Mouse (Mus musculus) T-helper 17 cell (primary cell): ENCODE measurements at regions not wholly inside any gene's neighbourhood (a gene's known extent, or its start where the extent isn't known, plus 50 kb on each side); places are given as distances from the start of the nearest gene placed in this dataset.

ENCODE experiments used
- in situ Hi-C, 2 experiments: fragments of 300-600 bp; cut with MboI, MseI; formaldehyde crosslinking; loops; 1 replicate in 1 of 2; 2 replicates in 1 of 2; pipeline ENCODE4 v1.15.1; 2025; ENCODE audit warnings: high pct_unique_total_duplicates in 2 of 2

DNA sequence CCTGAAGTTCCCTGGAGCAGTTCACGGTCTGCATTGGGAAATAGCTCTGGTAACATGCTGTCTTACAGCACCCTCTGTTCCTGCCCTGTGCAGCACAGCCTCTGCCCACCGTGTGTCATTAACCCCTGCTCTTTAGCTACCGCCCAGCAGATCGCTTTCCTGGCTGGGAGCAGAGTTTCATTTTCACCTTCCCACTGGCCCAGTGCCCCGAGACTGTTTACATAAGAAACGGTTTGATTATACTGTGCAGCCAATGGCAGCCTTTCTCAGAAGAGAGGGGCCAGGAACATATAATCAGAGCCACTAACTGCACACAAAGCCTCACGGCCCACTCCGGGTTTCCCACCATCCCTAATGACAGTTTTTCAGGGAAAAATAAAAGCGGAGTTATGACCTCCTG lies 108.3 kb upstream of the Ptpn1 start:
- in situ Hi-C loops, result no loop called here

DNA sequence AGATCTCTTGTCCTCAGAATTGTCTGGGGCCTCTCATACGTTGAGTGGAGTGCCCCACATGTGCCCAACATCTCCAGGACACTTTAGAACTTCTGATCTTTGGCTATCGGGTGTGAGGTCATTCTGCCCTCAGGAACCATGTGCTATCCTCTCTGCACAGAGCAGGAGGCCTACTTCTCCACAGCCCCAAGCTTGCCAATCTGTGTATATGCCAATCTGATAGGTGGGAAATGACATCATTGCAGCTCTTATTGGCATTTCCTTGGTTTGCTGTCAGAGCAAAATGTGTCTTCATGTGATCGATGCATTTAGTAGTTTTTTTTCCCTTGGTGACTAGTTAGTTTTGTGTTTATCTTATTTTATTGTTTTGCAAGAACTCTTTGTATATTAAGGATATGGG lies 108.8 kb upstream of the Ptpn1 start:
- in situ Hi-C loops, result no loop called here

GRCm38 (mm10) chr2:167821186-167821585 lies 110.7 kb upstream of the Ptpn1 start:
- in situ Hi-C loops, result no loop called here

- in situ Hi-C loops, result no loop called here
Measured at GRCm38 (mm10) chr2:167818799-167819198, 113.1 kb upstream of the Ptpn1 start.

DNA sequence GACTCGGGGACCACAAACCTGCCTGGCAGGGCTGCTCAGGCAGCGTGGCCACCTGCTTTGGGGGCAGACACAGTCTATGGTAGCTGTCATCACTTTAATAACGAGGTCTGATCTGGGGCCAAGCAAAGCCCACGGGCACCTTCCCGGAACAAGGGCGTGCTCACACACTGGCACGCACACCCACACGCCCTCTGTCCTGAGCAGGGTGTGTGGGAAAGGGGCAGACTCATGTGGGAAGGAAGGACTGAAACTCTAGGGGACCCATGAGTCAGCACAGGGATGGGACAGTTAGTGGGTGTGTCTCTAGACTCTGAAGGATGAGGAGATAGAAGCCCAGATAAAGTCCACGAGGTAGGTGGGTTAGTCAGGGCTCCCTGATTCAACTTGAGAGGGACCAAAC lies 114.8 kb upstream of the Ptpn1 start:
- in situ Hi-C loops, result no loop called here

DNA sequence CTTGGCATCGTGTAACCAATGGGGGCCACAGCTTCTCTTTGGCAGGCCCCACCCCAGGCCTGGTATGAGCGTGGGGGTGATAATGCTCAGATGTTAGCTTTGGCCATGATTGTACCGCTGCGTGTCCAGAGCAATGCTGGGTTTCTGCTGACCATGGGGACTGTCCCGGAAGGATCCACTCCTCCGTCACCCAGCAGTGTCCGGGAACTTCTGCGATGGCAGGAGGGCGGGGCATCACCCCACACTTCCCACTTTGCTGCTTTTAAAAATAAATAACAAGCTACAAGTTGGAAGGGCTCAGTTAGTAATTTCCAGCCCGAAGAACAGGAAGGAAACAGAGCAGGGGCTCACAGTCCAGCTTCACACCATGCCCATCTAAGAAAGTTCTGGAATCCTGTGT lies 116.7 kb upstream of the Ptpn1 start:
- in situ Hi-C loops, result no loop called here

- in situ Hi-C loops, result no loop called here
Measured at GRCm38 (mm10) chr2:167809256-167809655, 119.6 kb upstream of the Tmem189 start.

DNA sequence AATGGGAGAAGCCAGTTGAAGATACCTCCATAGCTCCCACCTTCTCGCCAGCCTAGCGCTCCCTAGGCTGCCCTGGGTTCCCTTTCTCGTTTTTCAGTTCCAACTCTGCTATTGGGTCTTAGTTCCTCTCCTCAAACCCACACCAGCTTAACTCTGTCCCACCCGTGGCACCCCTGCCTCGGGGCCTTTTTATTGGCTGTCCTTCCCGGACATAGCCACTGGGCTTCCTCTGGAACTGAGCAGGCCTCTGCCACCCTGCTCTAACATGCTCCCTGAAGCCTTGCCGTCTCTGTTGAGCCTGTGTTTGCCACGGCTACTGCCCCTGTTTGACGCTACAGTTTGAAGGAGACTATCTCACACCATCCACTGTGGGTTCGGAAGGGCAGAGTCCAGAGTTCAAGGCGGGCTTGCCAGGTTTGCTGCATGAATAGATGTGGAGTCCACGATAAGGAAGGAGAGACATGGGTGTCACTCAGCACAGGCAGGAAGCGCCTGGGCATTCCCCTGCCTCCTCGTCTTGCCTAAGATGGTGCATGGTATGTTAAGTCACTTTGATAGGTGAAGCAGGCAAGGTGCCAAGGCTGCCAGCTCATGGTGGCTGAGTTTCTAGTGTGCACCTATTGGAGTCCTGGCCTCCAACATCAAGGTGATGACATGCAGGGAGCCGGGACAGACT lies 116.1 kb upstream of the Tmem189 start:
- in situ Hi-C loops, result no loop called here

- in situ Hi-C loops, result no loop called here
Measured at GRCm38 (mm10) chr2:167804493-167805227, 115.0 kb upstream of the Tmem189 start.

GRCm38 (mm10) chr2:167802494-167802893 lies 112.9 kb upstream of the Tmem189 start:
- in situ Hi-C loops, result no loop called here

GRCm38 (mm10) chr2:167801389-167801788 lies 111.8 kb upstream of the Tmem189 start:
- in situ Hi-C loops, result no loop called here

DNA sequence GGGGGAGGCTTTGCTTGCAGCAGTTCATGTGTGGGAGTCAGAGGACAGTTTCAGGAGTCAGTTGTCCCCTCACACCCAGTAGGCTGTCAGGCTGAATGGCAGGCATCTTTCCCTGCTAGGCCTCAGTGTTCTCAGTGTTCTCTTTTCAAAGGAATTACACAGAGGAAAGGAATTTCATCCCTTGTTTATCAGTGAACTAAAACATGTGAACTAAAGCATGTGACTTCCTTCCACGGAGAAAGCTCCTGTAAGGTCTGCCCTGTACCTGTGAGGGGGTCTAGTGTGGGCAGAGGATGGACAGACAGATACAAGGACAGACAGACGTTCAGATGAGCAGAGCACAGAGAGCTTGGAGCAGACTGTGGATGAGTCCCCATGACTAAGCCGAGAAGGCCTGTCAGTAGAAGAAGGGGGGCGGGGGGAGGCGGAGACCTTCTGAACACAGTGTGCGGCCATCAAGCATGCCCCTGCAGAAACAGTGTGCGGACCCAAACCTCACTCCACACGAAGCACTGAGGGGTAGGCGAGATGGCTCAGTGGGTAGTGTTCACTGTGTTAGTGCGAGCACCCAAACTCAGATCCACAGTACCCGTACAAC lies 111.1 kb upstream of the Tmem189 start:
- in situ Hi-C loops, result no loop called here

DNA sequence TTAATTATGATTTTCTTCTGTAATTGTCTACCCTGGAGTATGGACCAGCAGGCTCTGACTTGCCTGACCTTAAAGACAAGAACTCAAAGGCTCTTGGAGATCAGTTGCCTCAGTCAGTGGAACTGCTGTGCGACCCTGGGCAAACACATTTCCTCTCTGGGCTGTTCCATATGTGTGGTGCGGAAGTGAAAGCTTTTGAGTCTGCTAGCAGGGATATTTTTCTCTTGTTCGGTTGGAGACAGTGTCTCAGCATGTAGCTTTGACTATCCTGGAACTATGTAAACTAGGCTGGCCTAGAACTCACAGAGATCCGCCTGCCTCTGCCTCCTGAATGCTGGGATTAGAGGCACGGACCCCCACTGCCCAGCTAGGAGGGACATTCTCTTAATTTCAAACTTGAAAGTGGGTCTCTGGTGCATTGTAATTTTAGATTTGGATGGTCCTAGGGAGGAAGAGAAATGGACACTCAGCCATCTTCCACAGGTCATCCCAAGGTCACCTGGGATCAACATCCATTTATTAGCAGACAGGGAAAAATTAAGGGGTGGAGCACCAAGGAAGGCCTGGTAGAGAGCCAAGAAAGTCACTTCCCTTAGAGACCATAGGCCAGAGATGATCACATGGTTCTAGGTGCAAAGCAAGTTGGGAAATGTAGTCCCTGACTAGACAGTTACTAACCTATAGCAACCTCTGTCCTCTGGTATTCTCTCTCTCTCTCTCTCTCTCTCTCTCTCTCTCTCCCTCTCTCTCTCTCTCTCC lies 110.2 kb upstream of the Tmem189 start:
- in situ Hi-C loops, result no loop called here

DNA sequence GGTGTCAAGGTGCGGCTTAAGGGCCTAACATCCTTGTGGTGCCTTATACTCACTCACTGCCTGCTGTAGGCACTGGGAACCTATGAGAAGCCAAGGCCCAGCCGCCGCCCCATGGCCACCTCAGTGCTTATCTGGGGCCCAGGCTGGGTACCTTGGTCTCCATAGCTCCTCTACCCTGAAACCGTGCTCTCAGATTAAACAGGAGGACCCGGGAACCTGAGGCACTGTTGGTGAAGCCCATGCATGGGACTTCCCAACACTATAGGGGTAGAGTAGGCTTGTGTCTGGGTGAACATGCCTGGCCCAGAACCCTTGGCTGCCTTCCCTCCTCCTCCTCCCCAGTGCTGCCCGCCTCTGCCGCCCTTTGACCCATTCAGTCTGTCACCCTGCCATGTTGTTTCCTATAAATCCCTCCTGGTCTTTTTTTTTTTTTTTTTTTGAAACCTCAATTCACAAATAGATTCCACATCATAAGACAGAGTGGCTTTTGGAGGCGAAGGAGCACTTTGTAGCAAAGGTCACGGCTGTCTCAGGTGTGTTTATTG lies 109.4 kb upstream of the Tmem189 start:
- in situ Hi-C loops, result no loop called here

- in situ Hi-C loops, result no loop called here
Measured at GRCm38 (mm10) chr2:167798076-167798782, 108.6 kb upstream of the Tmem189 start.

- in situ Hi-C loops, result no loop called here
Measured at GRCm38 (mm10) chr2:167795491-167795890, 105.9 kb upstream of the Tmem189 start.

DNA sequence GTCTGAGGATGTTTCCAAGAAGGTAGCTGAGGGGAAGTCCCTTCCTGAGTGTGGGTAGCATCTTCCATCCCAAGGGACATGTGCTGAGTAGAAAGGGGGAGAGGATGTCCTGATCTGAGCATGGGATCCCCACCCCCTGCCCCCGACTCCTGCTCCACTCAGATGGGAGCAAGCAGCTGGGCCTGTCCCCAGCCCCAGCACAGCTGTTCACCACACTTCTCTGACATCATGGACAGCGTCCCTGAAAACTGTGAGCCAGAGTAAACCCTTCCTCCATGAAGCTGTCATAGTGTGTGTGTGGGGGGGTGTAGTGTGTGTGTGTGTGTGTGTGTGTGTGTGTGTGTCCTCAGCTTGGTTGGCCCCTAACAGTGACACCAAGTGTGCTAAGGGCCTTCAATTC lies 104.3 kb upstream of the Tmem189 start:
- in situ Hi-C loops, result no loop called here

GRCm38 (mm10) chr2:167792753-167793152 lies 103.1 kb upstream of the Tmem189 start:
- in situ Hi-C loops, result no loop called here

GRCm38 (mm10) chr2:167792330-167792729 lies 102.7 kb upstream of the Tmem189 start:
- in situ Hi-C loops, result no loop called here

- in situ Hi-C loops, result no loop called here
Measured at GRCm38 (mm10) chr2:167789471-167789923, 99.9 kb upstream of the Tmem189 start.

DNA sequence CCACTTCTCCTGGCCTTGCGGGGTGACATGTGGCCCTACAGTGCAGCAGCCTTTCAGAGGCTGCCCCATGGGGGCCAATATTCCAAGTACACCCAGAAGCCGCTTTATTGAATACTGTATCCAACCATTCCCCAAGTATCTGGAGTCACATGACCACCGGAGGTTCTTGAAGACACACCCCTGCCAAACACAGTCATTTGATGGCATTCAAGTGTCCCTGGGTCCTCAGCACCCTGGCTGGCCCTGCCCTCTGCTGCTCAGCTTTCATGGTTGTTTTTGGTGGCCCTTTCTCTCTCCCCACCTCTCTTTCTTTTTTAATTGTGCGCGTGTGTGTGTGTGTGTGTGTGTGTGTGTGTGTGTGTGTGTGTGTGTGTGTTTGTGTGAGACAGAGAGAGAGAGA lies 97.3 kb upstream of the Tmem189 start:
- in situ Hi-C loops, result no loop called here
